ENCODE assay signal across 8 mouse cellular contexts in the genomic region with DNA sequence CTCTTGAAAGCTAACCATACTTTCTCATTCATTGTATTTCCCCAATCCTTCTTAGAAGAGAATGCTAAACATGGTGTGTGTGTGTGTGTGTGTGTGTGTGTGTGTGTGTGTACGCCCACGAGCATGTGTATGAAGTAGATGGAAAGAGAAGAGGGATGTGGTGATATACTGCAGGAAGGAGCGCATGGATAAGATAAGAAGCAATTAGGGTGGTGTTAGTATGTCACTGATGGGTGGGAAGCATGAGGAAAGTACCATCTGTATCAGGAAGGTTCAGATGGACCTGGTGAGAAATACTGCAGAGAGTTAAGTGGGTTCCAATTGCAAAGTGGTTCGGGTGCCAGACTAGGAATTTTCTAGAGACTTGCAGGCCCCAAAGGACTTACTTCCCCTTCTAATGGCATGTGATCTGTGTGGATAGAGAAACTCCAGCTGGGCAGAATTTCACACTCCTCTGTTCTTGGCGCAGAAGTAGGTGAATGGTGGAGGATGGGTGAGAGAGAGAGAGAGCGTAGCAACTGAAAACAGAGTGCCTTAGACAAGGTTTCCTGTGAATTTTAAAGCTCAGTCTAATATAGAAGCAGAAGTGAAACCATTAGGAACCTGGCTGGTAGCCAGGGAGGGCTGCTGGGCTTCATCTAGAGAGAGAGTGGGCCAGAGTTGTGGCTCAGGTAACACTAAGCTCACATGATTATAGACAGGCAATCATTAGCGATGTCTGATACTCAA.
DNase-seq lines count a peak whose midpoint lies in the region; ATAC-seq and TF ChIP-seq lines count a peak whose summit lies in the region.

No protein-coding gene starts in this region.

- no peak for TF ChIP-seq CTCF in intestine, postnatal 0 days (IDR thresholded peaks at IDR 0.05; ENCODE audit: low read depth)

- no peaks in the 10 kb centered on the region for H3K36me3 ChIP-seq in intestine, postnatal 0 days (ENCODE audit: control insufficient read depth, insufficient read depth)

- WGBS in intestine, postnatal 0 days, result 70% methylated on average over 7 of the region's 7 CpGs

- H3K27me3 ChIP-seq in intestine, postnatal 0 days (replicated peaks; ENCODE audit: control insufficient read depth, insufficient read depth, low read length), result no peaks in the 10 kb centered on the region

- DNase-seq in cerebellum, postnatal 10 days, result peak; percentile 71 to 75
- DNase-seq in B cell, adult 2 months, result peak; percentile 77 to 81
- DNase-seq in heart, postnatal 36 days, result peak; percentile 22 to 27
- DNase-seq in lung, postnatal 14 days, result peak; percentile 50
- DNase-seq in yolk sac, embryonic 10.5 days (ENCODE audit: low spot score), result no peak
- DNase-seq in neural tube, embryonic 10.5 days (ENCODE audit: extremely low spot score, low spot score), result no peak

- no peak overlapping the region for H3K4me3 ChIP-seq in intestine, postnatal 0 days (ENCODE audit: low read depth, low read length)

- intact Hi-C loops in heart, postnatal 36 days (cut with DNase I), result no loop called here

- no peaks in the 10 kb centered on the region for H3K9me3 ChIP-seq in intestine, postnatal 0 days (ENCODE audit: control insufficient read depth)

- H3K27ac ChIP-seq in intestine, postnatal 0 days (ENCODE audit: low read depth, low read length), result no peak overlapping the region

- H3K4me2 ChIP-seq in intestine, postnatal 0 days (replicated peaks; ENCODE audit: low read depth), result no peak overlapping the region

- no peaks in the 10 kb centered on the region for H3K4me1 ChIP-seq in intestine, postnatal 0 days (replicated peaks; ENCODE audit: control insufficient read depth, insufficient read depth, low read length)

- no peak overlapping the region for H3K9ac ChIP-seq in intestine, postnatal 0 days (ENCODE audit: low read depth, low read length)

- ATAC-seq in cerebellum, adult (ENCODE audit: insufficient number of reproducible peaks, low FRiP score, low TSS enrichment), result no peak
- no peak for ATAC-seq in intestine, postnatal 0 days

Comparison
In these comparisons a context has a peak if more than half of its experiments do, and no peak if none do; other contexts are left out.
1. DNase-seq: peak in cerebellum, postnatal 10 days (2 of 2), B cell, adult 2 months (2 of 2), heart, postnatal 36 days (2 of 2) and lung, postnatal 14 days (single experiment); none in yolk sac, embryonic 10.5 days (single experiment) and neural tube, embryonic 10.5 days (single experiment).